Mouse (Mus musculus) embryonic stem cell, embryonic (primary cell): ENCODE measurements around the gene Hspa1l.
"Not testable (repeated sequence)": the region's sequence is repeated elsewhere in the genome, so short reads cannot be mapped to it uniquely, and the experiment has no call there.

Source experiments
- CTCF ChIA-PET, 4 experiments: fragments of 300-600 bp in 2 of 4; fragments of 350-600 bp in 2 of 4; sonication (Branson Sonifier 250); formaldehyde crosslinking; loops; one replicate each; lab custom pipeline; 2022; ENCODE audit warnings: inconsistent platforms in 2 of 4; lab: Charles Lee
- POLR2A ChIA-PET, 4 experiments: fragments of 300-600 bp in 2 of 4; fragments of 350-600 bp in 2 of 4; sonication (Branson Sonifier 250); formaldehyde crosslinking; loops; one replicate each; lab custom pipeline; 2022; ENCODE audit warnings: antibody characterized with exemption in 4 of 4, inconsistent platforms in 1 of 4; lab: Charles Lee

The Hspa1l gene

GRCm38 (mm10) chr17:34958734-34959129 is 13.8 kb upstream of the Hspa1l start:
- CTCF ChIA-PET: not testable (repeated sequence)
- POLR2A ChIA-PET: interaction anchor here in 3 of 4 experiments (0.5 to 9.5 kb wide), 18 partner anchors 8 to 852 kb away, joined by 3 to 216 read pairs (median 3); partner anchors contain the start of genes Hspa1l (in 2 of the 3), H2-DMa (in 1 of the 3), Hspa1a (in 1 of the 3) and Lsm2 (in 1 of the 3)

- POLR2A ChIA-PET: interaction anchor here (0.5 to 9.5 kb wide), 19 partner anchors 8 to 852 kb away, joined by 3 to 216 read pairs (median 3); partner anchors contain the start of genes Hspa1l (in 2 of the 4), H2-DMa (in 1 of the 4), Hspa1a (in 1 of the 4) and Lsm2 (in 1 of the 4)
- CTCF ChIA-PET: not testable (repeated sequence)
Measured at GRCm38 (mm10) chr17:34959130-34959778, 13.2 kb upstream of the Hspa1l start, which contains the start of gene Hspa1b. Gene Hspa1b, minus strand, starts transcription at chr17:34959238.

GRCm38 (mm10) chr17:34959881-34960515 is 12.5 kb upstream of the Hspa1l start:
- POLR2A ChIA-PET: interaction anchor here (0.7 to 9.5 kb wide), 14 partner anchors 7 to 841 kb away, joined by 3 to 216 read pairs (median 3); partner anchors contain the start of genes H2-DMa (in 1 of the 4), Hspa1l (in 1 of the 4) and Lsm2 (in 1 of the 4)
- CTCF ChIA-PET: interaction anchor here in 3 of 4 experiments (0.6 to 0.8 kb wide), 4 partner anchors 99 to 650 kb away, joined by 3 to 13 read pairs (median 6); partner anchors contain the start of gene D17H6S53E (in 1 of the 3)

- CTCF ChIA-PET: interaction anchor here in 3 of 4 experiments (0.6 to 0.8 kb wide), 4 partner anchors 98 to 649 kb away, joined by 3 to 13 read pairs (median 6); partner anchors contain the start of gene D17H6S53E (in 1 of the 3)
Measured at GRCm38 (mm10) chr17:34960702-34961493, 11.6 kb upstream of the Hspa1l start.

GRCm38 (mm10) chr17:34962125-34962524 is 10.4 kb upstream of the Hspa1l start:
- CTCF ChIA-PET: interaction anchor here in 1 of 4 experiments (0.7 kb wide), 1 partner anchor 356 kb away, joined by 5 read pairs; no protein-coding TSS in a partner anchor
- POLR2A ChIA-PET: interaction anchor here (0.6 to 9.5 kb wide), 10 partner anchors 10 to 191 kb away, joined by 3 to 216 read pairs (median 5); partner anchors contain the start of genes Hspa1a (in 2 of the 4) and Hspa1l (in 2 of the 4)

More at GRCm38 (mm10) chr17:34960702-34961493, 11.6 kb upstream of the Hspa1l start:
- POLR2A ChIA-PET: interaction anchor here in 2 of 4 experiments (0.7 to 9.5 kb wide), 8 partner anchors 10 to 119 kb away, joined by 3 to 216 read pairs (median 5); partner anchors contain the start of genes Hspa1a (in 1 of the 2) and Hspa1l (in 1 of the 2)

GRCm38 (mm10) chr17:34962841-34963240 is 9.7 kb upstream of the Hspa1l start:
- POLR2A ChIA-PET: interaction anchor here (0.6 to 9.5 kb wide), 17 partner anchors 7 to 190 kb away, joined by 3 to 216 read pairs (median 6); partner anchors contain the start of genes Ddah2 (in 1 of the 4), Hspa1a (in 1 of the 4), Hspa1l (in 1 of the 4) and Lsm2 (in 1 of the 4)
- CTCF ChIA-PET: interaction anchor here in 1 of 4 experiments (0.6 to 0.9 kb wide), 4 partner anchors 10 to 357 kb away, joined by 4 to 5 read pairs (median 4); partner anchors contain the start of genes C2 and Ehmt2

GRCm38 (mm10) chr17:34964640-34965049 is 7.9 kb upstream of the Hspa1l start:
- CTCF ChIA-PET: interaction anchor here (0.6 to 1.4 kb wide), 13 partner anchors 10 to 310 kb away, joined by 3 to 13 read pairs (median 4); partner anchors contain the start of genes Lsm2 (in 1 of the 4) and Msh5 (in 1 of the 4)
- POLR2A ChIA-PET: interaction anchor here (0.5 to 9.5 kb wide), 58 partner anchors 8 to 845 kb away, joined by 3 to 216 read pairs (median 4); partner anchors contain the start of genes Ddx39b (in 3 of the 4), Lsm2 (in 3 of the 4), Neu1 (in 3 of the 4) and Ddah2 (in 2 of the 4)

- ChIA-PET POLR2A (interaction anchor here (0.5 to 9.5 kb wide), 28 partner anchors 8 to 276 kb away, joined by 3 to 216 read pairs (median 6); partner anchors contain the start of genes Lsm2 (in 3 of the 4), Neu1 (in 2 of the 4), Ddah2 (in 1 of the 4) and Ddx39b (in 1 of the 4)), CTCF (interaction anchor here in 2 of 4 experiments (0.5 to 1.5 kb wide), 6 partner anchors 16 to 959 kb away, joined by 3 to 21 read pairs (median 6); partner anchors contain the start of genes Lsm2 (in 1 of the 2) and Ly6g6c (in 1 of the 2))
Measured at GRCm38 (mm10) chr17:34965627-34966026, 6.9 kb upstream of the Hspa1l start.

- CTCF ChIA-PET: not testable (repeated sequence)
Measured at GRCm38 (mm10) chr17:34969822-34970221, 2.7 kb upstream of the Hspa1l start, which contains the start of gene Gm20481. Gene Gm20481, plus strand, starts transcription at chr17:34969912.

GRCm38 (mm10) chr17:34970850-34971249 is 1.7 kb upstream of the Hspa1l start:
- POLR2A ChIA-PET: not testable (repeated sequence)

More at GRCm38 (mm10) chr17:34969822-34970221, 2.7 kb upstream of the Hspa1l start, which contains the start of gene Gm20481:
- POLR2A ChIA-PET: interaction anchor here in 2 of 4 experiments (1.5 to 5.9 kb wide), 3 partner anchors 14 to 17 kb away, joined by 5 to 32 read pairs (median 10); no protein-coding TSS in a partner anchor

GRCm38 (mm10) chr17:34971694-34972068 is 822 bp upstream of the Hspa1l start:
- POLR2A ChIA-PET: interaction anchor here in 3 of 4 experiments (0.7 to 7.3 kb wide), 12 partner anchors 9 to 270 kb away, joined by 3 to 111 read pairs (median 5); partner anchors contain the start of genes Ddx39b (in 1 of the 3), Hspa1b (in 1 of the 3) and Lsm2 (in 1 of the 3)
- CTCF ChIA-PET: interaction anchor here in 1 of 4 experiments (1.0 to 1.2 kb wide), 2 partner anchors 10 to 197 kb away, joined by 3 to 4 read pairs; partner anchors contain the start of gene Lsm2

More at GRCm38 (mm10) chr17:34970850-34971249, 1.7 kb upstream of the Hspa1l start:
- CTCF ChIA-PET: not testable (repeated sequence)

GRCm38 (mm10) chr17:34975581-34976492 is 3.3 kb downstream of the Hspa1l start:
- CTCF ChIA-PET: interaction anchor here in 3 of 4 experiments (0.6 to 1.2 kb wide), 5 partner anchors 11 to 1024 kb away, joined by 3 to 7 read pairs (median 4); partner anchors contain the start of gene B3galt4 (in 1 of the 3)
- POLR2A ChIA-PET: interaction anchor here (0.5 to 7.3 kb wide), 16 partner anchors 10 to 280 kb away, joined by 3 to 111 read pairs (median 3); partner anchors contain the start of genes Hspa1b (in 1 of the 4) and Msh5 (in 1 of the 4)

- ChIA-PET POLR2A (interaction anchor here in 3 of 4 experiments (1.1 to 7.3 kb wide), 8 partner anchors 10 to 26 kb away, joined by 3 to 111 read pairs (median 4); partner anchors contain the start of gene Hspa1b (in 1 of the 3)), CTCF (interaction anchor here in 1 of 4 experiments (0.7 kb wide), 1 partner anchor 1025 kb away, joined by 3 read pairs; the partner anchor contains the start of gene B3galt4)
Measured at GRCm38 (mm10) chr17:34977000-34977399, 4.5 kb downstream of the Hspa1l start.

GRCm38 (mm10) chr17:34978239-34978638 is 5.7 kb downstream of the Hspa1l start:
- CTCF ChIA-PET: interaction anchor here in 2 of 4 experiments (0.6 to 1.3 kb wide), 3 partner anchors 11 to 64 kb away, joined by 3 to 11 read pairs (median 7); partner anchors contain the start of gene Slc44a4 (in 1 of the 2)
- POLR2A ChIA-PET: interaction anchor here in 3 of 4 experiments (0.6 to 7.3 kb wide), 11 partner anchors 8 to 28 kb away, joined by 3 to 111 read pairs (median 4); no protein-coding TSS in a partner anchor
